Mouse (Mus musculus): Measurements from ENCODE around the gene Prl2b1.

Gene Prl2b1

GRCm38 (mm10) chr13:27390746-27391145, at the start of gene Prl2b1:
TSS of gene Prl2b1 (minus strand) at chr13:27390846.
- no peak for DNase-seq

GRCm38 (mm10) chr13:27438588-27438987, 47.9 kb upstream of the Prl2b1 start, which contains the start of gene Prl8a6:
TSS of gene Prl8a6 (minus strand) at chr13:27438688.
- no peak for DNase-seq

GRCm38 (mm10) chr13:27433159-27433558, 42.5 kb upstream of the Prl2b1 start:
- no peak for DNase-seq

- DNase-seq, result no peak
Observed at GRCm38 (mm10) chr13:27413640-27414039, 23.0 kb upstream of the Prl2b1 start.

- DNase-seq, result peak; percentile 84 to 85
Observed at GRCm38 (mm10) chr13:27399061-27399724, 8.5 kb upstream of the Prl2b1 start.

- no peak for DNase-seq
Observed at GRCm38 (mm10) chr13:27345373-27345772, 45.3 kb downstream of the Prl2b1 start, which contains the start of gene Prl8a2. TSS of gene Prl8a2 (plus strand) at chr13:27345673.

- peak in 1 of 2 experiments; percentile 4 for DNase-seq
Observed at GRCm38 (mm10) chr13:27342733-27343275, 47.8 kb downstream of the Prl2b1 start.

DNA sequence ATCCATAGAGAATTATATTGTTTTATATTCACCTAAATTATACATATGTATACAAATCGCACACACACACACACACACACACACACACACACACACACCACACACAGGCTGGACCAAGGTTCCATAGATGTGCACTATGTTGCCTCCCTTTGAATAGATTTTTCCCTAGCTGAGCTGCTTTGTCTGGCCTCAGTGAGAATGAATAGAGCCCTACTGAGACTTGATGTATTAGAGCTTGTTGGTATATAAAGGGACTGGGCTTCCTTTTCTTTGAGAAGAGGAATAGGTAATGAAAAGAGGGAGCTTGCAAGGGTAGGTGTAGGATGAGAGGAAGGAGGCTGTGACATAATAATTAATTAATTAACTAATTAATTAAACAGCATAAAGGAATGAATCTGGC, 55.7 kb downstream of the Prl2b1 start:
- DNase-seq, result no peak
